Mouse (Mus musculus) retina, postnatal 1 day (tissue): Measurements from ENCODE around the gene Olfr68.
"Not testable (repeated sequence)": the region's sequence is repeated elsewhere in the genome, so short reads cannot be mapped to it uniquely, and the experiment has no call there.

Experiments
- DNase-seq: peaks from one replicate; pipeline ENCODE4 v3.0.0-alpha.2; 2012

The Olfr68 gene

DNA sequence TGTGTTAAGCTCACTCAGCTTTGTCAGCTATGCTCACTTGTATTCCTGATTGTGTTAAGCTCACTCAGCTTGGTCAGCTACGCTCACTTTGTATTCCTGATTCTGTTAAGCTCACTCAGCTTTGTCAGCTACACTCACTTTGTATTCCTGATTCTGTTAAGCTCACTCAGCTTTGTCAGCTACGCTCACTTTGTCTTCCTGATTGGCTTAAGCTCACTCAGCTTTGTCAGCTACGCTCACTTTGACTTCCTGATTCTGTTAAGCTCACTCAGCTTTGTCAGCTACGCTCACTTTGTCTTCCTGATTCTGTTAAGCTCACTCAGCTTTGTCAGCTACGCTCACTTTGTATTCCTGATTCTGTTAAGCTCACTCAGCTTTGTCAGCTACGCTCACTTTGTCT, 17.3 kb downstream of the Olfr68 start:
- not testable (repeated sequence) for DNase-seq

DNA sequence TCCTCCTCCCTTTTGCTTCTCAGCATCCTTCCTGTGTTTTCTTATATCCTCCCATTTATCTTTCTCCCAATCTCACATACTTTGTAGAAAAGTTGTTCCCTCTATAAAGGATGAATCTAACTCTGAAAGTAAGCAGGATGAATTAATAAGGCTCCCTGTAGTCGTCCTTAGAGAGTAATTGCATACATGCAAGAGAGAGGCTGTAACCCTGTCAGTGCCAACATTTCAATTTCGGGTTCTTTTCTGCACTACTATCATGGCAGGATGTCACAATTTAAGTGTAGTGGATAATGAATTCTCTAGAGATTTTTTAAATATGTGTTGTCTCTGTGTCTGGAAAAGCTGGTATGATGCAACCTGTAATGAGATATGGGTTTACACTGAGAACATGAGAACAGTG, 22.3 kb downstream of the Olfr68 start, which contains the start of gene Olfr630:
Olfr630 (minus strand) TSS at position 101 of the 400 bp plus-strand sequence.
- no peak for DNase-seq

DNA sequence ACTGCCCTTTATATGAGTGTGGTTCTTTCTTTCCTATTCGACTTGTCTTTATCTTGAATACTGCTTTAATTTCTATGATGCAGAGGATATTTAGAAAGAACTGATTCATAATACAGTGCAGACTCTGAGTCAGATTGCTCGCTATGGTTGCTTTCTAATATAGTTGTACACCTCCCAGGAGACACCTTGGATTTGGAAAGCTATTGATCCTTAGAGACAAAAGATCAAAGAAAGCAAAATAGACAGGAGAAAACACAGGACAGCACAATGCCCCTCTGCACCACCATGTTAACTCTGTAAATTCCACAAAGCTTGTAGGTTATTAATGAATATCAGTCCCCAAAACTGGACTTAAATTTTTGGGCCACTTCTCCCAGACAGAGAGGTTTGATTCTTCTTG, 34.7 kb downstream of the Olfr68 start, which contains the start of gene Olfr629:
Olfr629 (minus strand) TSS at position 101 of the 400 bp plus-strand sequence.
- DNase-seq: no peak

DNA sequence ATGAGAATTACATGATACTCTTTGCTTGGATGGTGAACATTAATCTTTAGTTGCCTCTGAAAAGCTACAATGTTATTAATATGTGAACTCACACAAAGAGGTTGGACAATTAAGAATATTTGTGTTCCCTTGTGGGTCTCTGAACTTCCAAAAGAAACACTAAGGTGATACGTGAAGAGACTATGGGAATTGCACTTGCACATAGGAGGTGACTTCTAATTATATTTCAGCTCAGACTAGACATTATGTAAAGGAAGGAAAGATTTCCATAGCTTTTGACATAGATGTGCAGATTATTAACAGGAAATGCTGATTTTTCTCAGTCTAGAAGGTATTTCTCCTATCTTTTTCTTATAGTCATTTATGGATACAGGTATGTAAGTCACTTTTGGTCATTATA, 49.4 kb downstream of the Olfr68 start, which contains the start of gene Olfr628:
Olfr628 (plus strand) TSS at position 301 of the 400 bp plus-strand sequence.
- no peak for DNase-seq
